Mouse (Mus musculus) adrenal gland, postnatal 14 days (tissue): ENCODE results near the gene Zfp710. TPM values are rescaled to one million over a fixed set of nuclear protein-coding genes. Genes with fewer than 3 reads are reported as not detected.

Experiments
- DNase-seq: peaks from one replicate; pipeline ENCODE4 v3.0.0; 2021; ENCODE audit warnings: mixed read lengths
- total RNA-seq: library from RNA; stranded (reverse); gene quantifications from 2 replicates; pipeline ENCODE4 v1.2.3, GENCODE M21; 2021

The Zfp710 gene
- total RNA-seq, 1 experiment from 2014 or later = 21.3 TPM

DNA sequence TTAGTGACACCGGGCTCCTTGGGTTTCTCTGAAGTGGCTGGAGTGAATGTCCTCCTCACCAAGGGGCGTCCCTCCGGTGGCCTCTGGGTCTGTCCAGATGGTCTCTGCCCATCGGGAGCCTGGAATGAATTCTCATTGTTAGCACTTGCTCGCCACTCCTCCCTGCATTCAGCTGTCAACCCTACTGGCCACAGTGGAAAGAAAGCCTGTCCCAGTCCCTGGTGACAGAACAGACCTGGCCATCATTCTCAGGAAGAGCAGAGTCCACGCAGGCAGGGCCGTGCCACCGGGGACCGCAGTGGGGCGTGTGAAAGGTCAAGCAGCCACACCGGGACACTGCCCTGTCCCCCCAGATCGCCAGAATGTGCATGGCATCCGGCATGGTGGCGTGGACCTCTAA, 33.2 kb downstream of the Zfp710 start:
- DNase-seq = no peak

DNA sequence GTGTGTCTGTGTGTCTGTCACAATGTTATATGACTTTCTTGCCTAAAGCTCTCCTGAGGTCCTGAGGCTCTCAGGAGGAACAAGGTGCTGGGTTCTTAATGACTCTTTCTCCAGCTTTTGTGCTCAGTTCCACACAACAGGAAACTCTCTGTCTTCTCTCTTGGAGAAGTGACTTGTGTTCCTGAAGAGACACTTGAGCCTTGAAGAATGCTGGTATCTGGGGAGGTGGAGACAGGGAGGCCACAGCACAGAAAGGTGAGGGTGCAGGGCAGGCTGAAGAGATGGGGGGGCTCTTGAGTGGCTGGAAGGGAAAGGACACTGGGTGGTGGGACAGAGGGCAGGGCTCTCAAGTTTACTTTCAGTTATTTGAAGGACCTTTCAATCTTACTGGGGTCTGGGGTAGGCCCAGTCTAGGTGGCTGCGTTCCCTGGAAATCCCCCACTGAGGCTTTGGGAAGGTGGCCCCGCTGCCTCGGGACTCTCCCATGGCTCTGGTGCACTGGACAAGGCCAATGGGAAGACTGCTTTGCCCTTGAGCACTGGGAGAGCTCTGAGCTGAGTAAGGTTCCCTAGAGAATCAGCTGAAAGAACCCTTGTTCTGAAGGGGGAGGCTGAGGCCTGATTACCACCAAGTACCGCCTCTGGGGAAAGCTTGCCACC, 33.9 kb downstream of the Zfp710 start:
- peak; percentile 47 for DNase-seq

GRCm38 (mm10) chr7:80059064-80059838, 34.6 kb downstream of the Zfp710 start:
- DNase-seq = no peak

- DNase-seq = no peak
Observed at GRCm38 (mm10) chr7:80060012-80060778, 35.6 kb downstream of the Zfp710 start.

DNA sequence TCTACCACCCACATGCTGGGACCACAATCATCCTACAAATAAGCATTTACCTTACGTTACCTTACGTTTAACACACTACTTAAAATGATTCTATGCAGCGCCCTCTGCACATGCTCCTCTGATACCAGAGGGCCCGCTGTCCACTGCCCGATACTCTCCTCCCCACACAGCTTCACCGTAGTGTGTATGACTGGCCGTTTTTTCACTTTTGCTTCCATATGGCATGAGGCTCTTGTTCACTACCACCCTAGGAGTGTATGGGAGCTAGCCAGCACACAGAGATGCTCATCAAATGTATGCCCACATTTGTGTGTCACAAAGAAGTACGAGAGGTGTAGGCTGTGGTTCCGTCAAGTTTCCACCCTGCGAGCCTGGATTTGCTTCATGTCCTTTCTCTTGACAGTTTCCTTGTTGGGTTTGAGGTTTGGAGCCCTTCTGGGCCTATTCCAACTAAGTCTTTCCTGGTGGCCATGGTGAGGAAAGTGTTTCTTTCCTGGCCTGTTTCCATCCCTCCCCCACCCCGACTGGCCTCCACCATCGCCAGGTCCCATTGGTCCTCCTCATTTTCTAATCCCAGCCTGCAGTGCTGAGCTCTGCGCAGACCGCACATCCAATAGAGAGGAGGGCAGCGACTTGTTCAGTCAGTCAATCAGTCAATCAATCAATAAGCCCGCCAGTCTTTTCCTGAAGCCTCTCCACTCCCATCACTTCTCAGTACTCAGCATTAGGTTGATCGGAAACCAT, 37.6 kb downstream of the Zfp710 start:
- no peak for DNase-seq

DNA sequence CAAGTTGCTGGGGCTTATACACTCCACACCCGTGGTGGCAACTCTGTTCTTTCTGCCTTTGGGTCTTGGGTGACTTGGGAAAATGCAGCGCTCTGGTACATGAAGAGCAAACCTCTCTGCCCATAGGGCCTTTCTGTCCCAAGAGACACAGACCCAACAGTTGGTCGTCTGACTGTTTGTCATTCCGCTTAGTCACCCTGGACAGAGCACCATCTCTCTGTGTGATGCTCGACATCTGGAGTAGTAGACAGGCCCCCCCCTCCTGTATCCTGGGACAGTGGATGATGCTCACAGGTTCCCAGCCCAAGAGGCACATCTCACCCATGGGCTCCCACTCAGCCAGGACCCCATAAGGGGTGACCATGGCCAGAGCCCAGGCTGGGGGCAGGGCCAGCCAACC, 38.6 kb downstream of the Zfp710 start:
- DNase-seq = no peak

GRCm38 (mm10) chr7:80063902-80064736, 39.5 kb downstream of the Zfp710 start:
- no peak for DNase-seq

DNA sequence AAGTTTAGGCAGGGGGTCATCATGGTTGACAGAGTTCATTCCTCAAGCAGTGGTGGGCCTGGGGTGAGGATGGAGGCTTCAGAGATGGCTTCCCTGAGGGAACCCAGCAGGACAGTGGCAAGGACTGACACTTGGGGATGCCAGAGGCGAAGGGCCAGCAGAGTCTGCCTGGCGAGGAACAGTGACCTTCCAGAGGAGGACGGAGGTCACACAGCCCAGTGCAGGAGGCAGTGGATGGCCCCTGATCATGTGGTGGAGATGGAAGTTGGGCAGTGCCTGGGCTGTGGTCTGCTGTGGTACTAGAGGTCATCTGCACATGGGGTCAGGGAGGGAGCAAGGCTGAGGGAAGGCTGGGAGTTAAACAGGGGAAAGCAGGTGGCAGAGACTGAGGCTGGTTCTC, 40.6 kb downstream of the Zfp710 start:
- DNase-seq = no peak

DNA sequence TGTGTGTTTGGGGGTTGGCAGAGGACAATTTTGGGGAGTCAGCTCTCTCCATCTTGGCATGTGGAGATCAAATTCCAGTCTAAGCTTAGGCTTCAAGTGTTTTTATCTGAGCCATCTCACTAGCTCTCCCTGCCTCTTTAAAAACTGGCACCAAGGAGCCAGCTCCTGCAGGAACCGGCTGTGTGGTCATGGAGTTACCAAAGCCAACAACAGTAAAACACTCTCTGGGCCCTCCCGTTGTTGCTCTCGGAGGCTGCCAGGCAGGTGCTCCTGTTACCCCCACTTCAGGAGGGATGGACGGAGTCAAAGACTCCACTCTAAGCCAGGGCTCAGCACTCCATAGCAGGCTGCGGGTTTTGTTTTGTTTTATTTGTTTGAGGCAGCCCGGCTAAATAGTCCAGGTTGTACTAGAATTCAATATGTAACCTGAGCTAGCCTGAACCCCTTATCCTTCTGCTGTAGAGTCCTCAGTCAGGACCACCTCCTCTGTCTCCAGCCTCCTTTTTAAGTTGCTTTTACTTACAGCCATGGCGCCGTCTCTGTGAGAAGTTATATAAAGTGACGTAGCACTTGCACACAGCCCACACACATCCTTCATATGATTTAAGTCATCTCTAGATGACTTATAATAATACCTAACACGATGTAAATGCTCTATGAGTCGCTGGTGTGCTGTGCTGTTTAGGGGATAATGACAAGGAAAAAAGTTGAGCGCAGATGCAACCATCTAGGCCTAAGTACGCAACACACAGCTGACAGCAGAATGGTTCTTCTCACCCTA, 42.3 kb downstream of the Zfp710 start:
- no peak for DNase-seq

DNA sequence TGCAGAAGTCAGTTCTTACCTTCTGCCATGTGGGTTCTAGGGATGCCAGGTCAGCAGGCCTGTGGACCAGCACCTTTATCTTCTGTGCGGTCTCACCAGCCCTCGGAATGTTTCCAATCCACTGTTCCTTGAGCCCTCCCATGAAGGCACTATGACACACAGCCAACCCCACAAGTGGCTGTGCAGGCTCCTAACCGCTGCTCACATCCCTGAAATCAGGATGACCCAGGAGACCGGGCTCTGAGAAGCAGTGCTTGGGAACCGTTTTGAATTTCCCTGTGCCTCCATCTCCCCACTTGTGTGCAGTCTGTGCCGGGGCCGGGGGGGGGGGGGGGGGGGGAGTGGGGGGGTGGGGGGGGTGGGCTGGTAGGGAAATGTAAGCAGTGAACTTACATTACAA, 43.7 kb downstream of the Zfp710 start:
- no peak for DNase-seq

- peak; percentile 81 for DNase-seq
Observed at GRCm38 (mm10) chr7:80069615-80070327, 45.2 kb downstream of the Zfp710 start.

DNA sequence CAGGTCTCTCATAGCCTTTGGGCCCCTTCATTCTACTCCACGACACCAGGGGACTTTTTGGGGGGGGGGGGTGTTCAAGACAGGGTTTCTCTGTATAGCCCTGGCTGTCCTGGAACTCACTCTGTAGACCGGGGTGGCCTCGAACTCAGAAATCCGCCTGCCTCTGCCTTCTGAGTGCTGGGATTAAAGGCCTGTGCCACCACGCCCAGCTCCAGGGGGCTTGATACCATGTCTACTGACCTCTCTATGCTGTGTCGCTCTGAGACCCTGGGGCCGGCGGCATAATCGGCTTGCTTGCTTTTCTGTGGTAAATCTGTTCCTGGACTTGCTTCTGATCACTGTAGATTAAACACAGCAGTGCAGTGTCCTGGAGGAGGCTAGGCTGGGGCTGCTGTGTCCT, 46.6 kb downstream of the Zfp710 start:
- no peak for DNase-seq

GRCm38 (mm10) chr7:80072297-80072696, 47.7 kb downstream of the Zfp710 start:
- DNase-seq = no peak

DNA sequence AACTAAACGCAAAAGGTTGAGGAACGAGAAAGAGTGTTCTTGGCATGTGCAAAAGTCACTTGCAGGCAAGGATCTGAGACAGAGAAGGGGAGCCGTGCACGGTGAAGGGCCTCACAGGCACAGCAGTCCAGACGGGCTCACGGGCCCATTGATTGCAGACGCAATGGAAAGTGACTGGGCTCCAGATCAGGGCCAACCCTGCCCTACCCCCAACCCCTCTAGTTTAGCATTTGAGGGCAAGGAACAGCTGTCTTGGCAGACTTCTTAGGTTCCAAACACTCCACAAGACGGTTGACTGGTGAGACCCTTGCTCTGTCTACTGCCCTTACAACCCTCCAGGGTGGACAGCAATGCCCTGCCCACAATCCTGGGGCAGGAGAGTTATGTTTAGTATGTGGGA, 48.9 kb downstream of the Zfp710 start:
- DNase-seq = no peak

DNA sequence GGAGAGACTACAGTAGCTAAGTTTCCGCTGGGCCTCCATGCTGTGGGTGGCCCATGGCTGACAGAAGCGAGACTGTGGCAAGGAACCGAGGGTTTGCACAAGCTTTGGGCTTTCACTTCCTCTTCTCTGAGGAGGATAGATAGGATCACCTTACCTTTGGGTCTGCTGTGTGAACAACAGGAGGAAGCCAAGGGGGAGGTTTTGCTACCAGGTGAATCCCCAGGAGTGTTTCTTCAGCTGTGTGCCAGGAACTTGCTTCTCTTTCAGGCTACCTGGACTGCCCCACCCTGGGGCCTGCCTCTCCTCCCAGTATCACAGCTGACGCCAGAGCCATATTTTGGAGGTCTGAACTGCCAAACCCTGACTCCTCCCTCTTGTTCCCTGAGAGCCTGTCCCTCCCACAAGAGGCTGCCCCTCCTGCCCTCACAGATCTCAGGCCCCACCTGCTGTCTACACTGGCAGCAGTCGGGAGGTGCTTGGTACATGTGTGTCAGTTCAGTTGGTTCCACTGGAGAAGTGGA, 50.4 kb downstream of the Zfp710 start:
- DNase-seq = no peak

GRCm38 (mm10) chr7:80075946-80076583, 51.5 kb downstream of the Zfp710 start:
- DNase-seq = no peak

DNA sequence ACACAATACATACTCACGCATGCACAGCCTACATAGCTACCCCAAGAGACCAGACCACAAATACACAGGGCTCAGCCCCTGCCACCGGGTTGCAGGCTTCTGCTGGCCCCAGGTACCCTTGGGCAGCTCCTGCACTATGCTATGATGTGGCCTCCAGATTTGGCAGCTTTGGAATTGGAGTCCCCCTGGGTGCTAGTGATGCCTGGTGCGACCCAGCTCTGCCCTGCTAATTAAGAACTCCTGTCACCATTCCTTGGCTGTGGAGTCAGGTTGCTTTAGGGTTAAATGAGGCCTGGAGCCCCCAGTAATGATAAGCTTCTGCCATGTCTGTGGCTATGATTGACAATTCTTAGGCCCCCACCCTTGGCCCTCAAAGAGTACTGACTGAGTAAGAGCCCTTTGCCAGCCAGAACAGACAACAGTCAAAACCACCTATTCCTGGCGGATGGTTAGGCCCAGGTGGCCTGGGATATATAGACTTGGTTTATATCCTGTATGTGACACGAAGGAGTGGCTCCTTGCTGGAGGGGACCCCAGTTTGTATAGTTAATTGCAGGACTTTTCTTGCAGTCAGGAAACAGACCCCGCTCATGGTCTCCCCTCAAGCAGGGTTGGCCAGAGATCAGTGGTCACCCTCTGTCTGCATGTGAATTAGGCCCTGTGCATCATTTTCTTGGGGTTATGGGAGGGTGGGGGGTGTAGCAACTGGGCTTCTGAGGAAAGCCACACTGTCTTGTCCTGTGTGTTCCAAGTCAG, 52.5 kb downstream of the Zfp710 start:
- no peak for DNase-seq

DNA sequence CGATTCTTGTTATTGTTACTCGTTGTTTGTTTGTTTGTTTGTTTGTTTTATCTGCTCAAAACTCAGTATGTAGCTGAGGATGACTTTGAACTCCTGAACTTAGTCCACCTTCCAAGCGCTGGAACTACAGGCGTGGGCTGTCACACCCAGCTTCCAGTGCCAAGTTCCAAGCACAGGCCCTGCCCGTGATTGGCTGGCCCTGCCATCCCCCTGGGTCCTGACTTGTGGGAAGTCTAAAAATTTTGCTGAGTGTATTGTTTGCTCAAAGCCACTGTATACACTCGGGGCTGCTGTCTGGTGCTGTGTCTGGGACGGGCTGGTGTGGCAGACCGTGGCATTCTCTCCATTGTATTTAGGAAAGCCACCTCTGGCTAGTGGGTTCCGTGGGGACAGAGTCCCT, 53.2 kb downstream of the Zfp710 start:
- no peak for DNase-seq
